Mouse (Mus musculus) brain, embryonic 14.5 days (tissue): ENCODE data around the gene C1qc.

Experiments
- CTCF ChIP-seq: fragments of 200-500 bp; IDR thresholded peaks from 2 replicates; pipeline ENCODE4 v1.5.1; 2012; ENCODE audit warnings: inconsistent platforms, mild to moderate bottlenecking, moderate library complexity, borderline replicate concordance; ENCODE audit not compliant: insufficient read depth, insufficient read length; ENCODE audit errors: extremely low read depth
- POLR2A ChIP-seq: fragments of 200-500 bp; IDR thresholded peaks from 2 replicates; pipeline ENCODE4 v1.6.1; 2012; ENCODE audit warnings: mild to moderate bottlenecking, inconsistent platforms, borderline replicate concordance; ENCODE audit not compliant: poor library complexity, insufficient read depth, insufficient read length, severe bottlenecking; ENCODE audit errors: extremely low read depth

DNA sequence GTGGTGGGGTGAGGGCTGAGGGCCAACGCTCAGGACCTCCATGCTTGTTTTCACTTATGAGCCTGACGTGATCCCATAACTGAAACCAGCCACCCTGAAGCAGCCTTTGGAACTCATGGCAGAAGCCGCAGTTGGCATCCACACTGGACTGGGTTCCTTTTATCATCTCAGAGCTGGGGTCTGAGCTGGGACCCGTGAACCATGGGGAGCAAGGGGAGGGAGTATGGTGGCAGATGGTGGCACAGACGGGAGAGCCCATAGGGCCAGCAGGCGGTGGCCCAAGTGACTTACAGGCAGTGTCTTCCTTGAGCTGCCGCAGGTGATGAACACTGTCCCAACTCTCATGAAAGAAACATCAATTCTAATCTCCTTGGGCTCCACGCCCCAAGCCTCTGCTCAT, 26.0 kb upstream of the C1qc start:
- TF ChIP-seq CTCF (no peak), POLR2A (no peak)
